Mouse (Mus musculus) MEL (cell line): ENCODE data around the gene Olfr1288. TPM values are rescaled to one million over a fixed set of nuclear protein-coding genes. Genes with fewer than 3 reads are reported as not detected.

ENCODE experiments used
- DNase-seq: peaks from one replicate; pipeline ENCODE4 v3.0.0; 2011; ENCODE audit warnings: low read depth, low spot score
- H3K27ac ChIP-seq: 2 replicates; pipeline ENCODE4 v1.5.1; 2012; ENCODE audit warnings: low read depth, mild to moderate bottlenecking, control low read depth, low read length, moderate library complexity; ENCODE audit not compliant: control insufficient read depth
- H3K27me3 ChIP-seq, 2 experiments: fragments of 150-350 bp in 1 of 2; sonication (generic) in 1 of 2; 2 replicates each; pipeline ENCODE4 v1.6.1; 2012; ENCODE audit warnings: low read length in 2 of 2, mild to moderate bottlenecking in 2 of 2, improper control_type of control experiment in 1 of 2, moderate library complexity in 1 of 2; ENCODE audit not compliant: insufficient read depth in 2 of 2, control insufficient read depth in 1 of 2
- H3K36me3 ChIP-seq, 2 experiments: 2 replicates each; pipeline ENCODE4 v1.6.1; 2012 to 2014; ENCODE audit warnings: low read length in 2 of 2, improper control_type of control experiment in 1 of 2, inconsistent platforms in 1 of 2, mild to moderate bottlenecking in 1 of 2; ENCODE audit not compliant: insufficient read depth in 2 of 2, control insufficient read depth in 1 of 2
- H3K4me1 ChIP-seq, 2 experiments: fragments of 150-350 bp in 1 of 2; sonication (generic) in 1 of 2; 2 replicates each; pipeline ENCODE4 v1.6.1; 2012; ENCODE audit warnings: low read length in 2 of 2, improper control_type of control experiment in 1 of 2, mild to moderate bottlenecking in 1 of 2; ENCODE audit not compliant: insufficient read depth in 2 of 2, control insufficient read depth in 1 of 2
- H3K4me3 ChIP-seq, 2 experiments: fragments of 150-350 bp in 1 of 2; sonication (generic) in 1 of 2; 2 replicates each; pipeline ENCODE4 v1.5.1; 2012; ENCODE audit warnings: low read depth in 2 of 2, low read length in 2 of 2, mild to moderate bottlenecking in 2 of 2, moderate library complexity in 2 of 2, control low read depth in 1 of 2, improper control_type of control experiment in 1 of 2; ENCODE audit not compliant: control insufficient read depth in 1 of 2, insufficient read depth in 1 of 2
- H3K79me2 ChIP-seq: 2 replicates; pipeline ENCODE4 v1.6.1; 2012; ENCODE audit warnings: mild to moderate bottlenecking, low read length, moderate library complexity; ENCODE audit not compliant: control insufficient read depth, poor library complexity, insufficient read depth
- H3K9ac ChIP-seq: 2 replicates; pipeline ENCODE4 v1.6.1; 2012; ENCODE audit warnings: low read depth, mild to moderate bottlenecking, control low read depth, low read length, moderate library complexity; ENCODE audit not compliant: control insufficient read depth, poor library complexity, severe bottlenecking
- H3K9me3 ChIP-seq: fragments of 150-350 bp; sonication (generic); replicated peaks from 2 replicates; pipeline ENCODE4 v1.6.1; 2012; ENCODE audit warnings: mild to moderate bottlenecking, low read length, improper control_type of control experiment, moderate library complexity; ENCODE audit not compliant: insufficient read depth
- CHD1 ChIP-seq: IDR thresholded peaks from 2 replicates; pipeline ENCODE4 v1.6.1; 2012; ENCODE audit warnings: low read depth, mild to moderate bottlenecking, inconsistent platforms, low read length, improper control_type of control experiment
- EP300 ChIP-seq, 2 experiments: IDR thresholded peaks; 2 replicates each; pipeline ENCODE4 v1.6.1; 2011; ENCODE audit warnings: improper control_type of control experiment in 2 of 2, low read length in 2 of 2, low read depth in 1 of 2, mild to moderate bottlenecking in 1 of 2
- GABPA ChIP-seq: IDR thresholded peaks from 2 replicates; pipeline ENCODE4 v1.6.1; 2012; ENCODE audit warnings: low read depth, mild to moderate bottlenecking, inconsistent platforms, low read length, improper control_type of control experiment, moderate library complexity
- MAX ChIP-seq: IDR thresholded peaks from 2 replicates; pipeline ENCODE4 v1.6.1; 2011; ENCODE audit warnings: low read length, improper control_type of control experiment
- MEF2A ChIP-seq: IDR thresholded peaks from 2 replicates; pipeline ENCODE4 v1.6.1; 2014; ENCODE audit warnings: low read depth, mild to moderate bottlenecking, inconsistent platforms, low read length, improper control_type of control experiment; ENCODE audit not compliant: poor library complexity, insufficient replicate concordance, severe bottlenecking; ENCODE audit errors: extremely low read depth
- MYC ChIP-seq: IDR thresholded peaks from 2 replicates; pipeline ENCODE4 v1.6.1; 2011; ENCODE audit warnings: low read depth, mild to moderate bottlenecking, low read length, improper control_type of control experiment, moderate library complexity
- POLR2AphosphoS2 ChIP-seq: IDR thresholded peaks from 2 replicates; pipeline ENCODE4 v1.6.1; 2011; ENCODE audit warnings: low read length, improper control_type of control experiment
- RAD21 ChIP-seq: IDR thresholded peaks from 2 replicates; pipeline ENCODE4 v1.6.1; 2011; ENCODE audit warnings: mild to moderate bottlenecking, low read depth, low read length, improper control_type of control experiment
- TAL1 ChIP-seq: IDR thresholded peaks from 2 replicates; pipeline ENCODE4 v1.6.1; 2012; ENCODE audit warnings: mild to moderate bottlenecking, inconsistent platforms, low read length, moderate library complexity, mixed read lengths
- TBP ChIP-seq: IDR thresholded peaks from 2 replicates; pipeline ENCODE4 v1.8.0; 2011; ENCODE audit warnings: low read depth, low read length, improper control_type of control experiment
- UBTF ChIP-seq: IDR thresholded peaks from 2 replicates; pipeline ENCODE4 v1.6.1; 2012; ENCODE audit warnings: low read depth, mild to moderate bottlenecking, inconsistent platforms, low read length, improper control_type of control experiment, moderate library complexity, borderline replicate concordance; ENCODE audit not compliant: insufficient read depth
- USF2 ChIP-seq, 2 experiments: IDR thresholded peaks; 2 replicates each; pipeline ENCODE4 v1.6.1; 2011 to 2012; ENCODE audit warnings: improper control_type of control experiment in 2 of 2, low read length in 2 of 2, borderline replicate concordance in 1 of 2, inconsistent platforms in 1 of 2, low read depth in 1 of 2, mild to moderate bottlenecking in 1 of 2; ENCODE audit not compliant: insufficient read depth in 1 of 2
- ZMIZ1 ChIP-seq: IDR thresholded peaks from 2 replicates; pipeline ENCODE4 v1.6.1; 2012; ENCODE audit warnings: low read depth, mild to moderate bottlenecking, inconsistent platforms, low read length, improper control_type of control experiment, moderate library complexity
- ZNF384 ChIP-seq: IDR thresholded peaks from 2 replicates; pipeline ENCODE4 v1.6.1; 2012; ENCODE audit warnings: low read depth, mild to moderate bottlenecking, inconsistent platforms, low read length, improper control_type of control experiment
- polyA plus RNA-seq, 2 experiments: library from polyadenylated mRNA; stranded (reverse) in 1 of 2; unstranded in 1 of 2; fragments of >175 nt in 1 of 2; fragments of >200 nt in 1 of 2; gene quantifications; 2 replicates each; pipeline versions ENCODE4 v1.2.1 to v1.2.4; 2012; ENCODE audit warnings: low replicate concordance in 2 of 2, low read depth in 1 of 2; ENCODE audit not compliant: insufficient read length in 2 of 2, insufficient read depth in 1 of 2, missing spikeins in 1 of 2
- total RNA-seq: library from RNA; depleted of rRNA; stranded (reverse); fragments of 300-350 nt; gene quantifications from 2 replicates; pipeline ENCODE4 v1.2.3, GENCODE M21; 2012; rRNA removed

The Olfr1288 gene
- total and polyA plus RNA-seq, 3 experiments, result not detected

- Histone ChIP-seq H3K27ac (no peak overlapping the region), H3K36me3 (no peaks in the 10 kb centered on the region), H3K9me3 (no peaks in the 10 kb centered on the region), H3K9ac (no peak overlapping the region), H3K79me2 (no peaks in the 10 kb centered on the region), H3K4me1 (no peaks in the 10 kb centered on the region), H3K27me3 (no peaks in the 10 kb centered on the region), H3K4me3 (no peak overlapping the region)
- no peak for DNase-seq
- TF ChIP-seq EP300 (IDR thresholded peaks at IDR 0.05; ENCODE audit: low read depth in 1 of 2, low read length in 2 of 2) (no peak), CHD1 (no peak), ZMIZ1 (no peak), MYC (no peak), TAL1 (no peak), TBP (no peak), POLR2AphosphoS2 (no peak), RAD21 (no peak), MEF2A (no peak), GABPA (no peak)
Observed at GRCm38 (mm10) chr2:111517451-111517850, 43.5 kb downstream of the Olfr1288 start.

- Histone ChIP-seq H3K79me2 (no peaks in the 10 kb centered on the region), H3K9ac (no peak within 1 kb of the TSS), H3K4me1 (no peaks in the 10 kb centered on the region), H3K36me3 (no peaks in the 10 kb centered on the region), H3K27ac (no peak within 1 kb of the TSS), H3K4me3 (no peak within 1 kb of the TSS), H3K9me3 (no peaks in the 10 kb centered on the region), H3K27me3 (no peaks in the 10 kb centered on the region)
- no peak for TF ChIP-seq ZNF384
- TF ChIP-seq USF2 (IDR thresholded peaks at IDR 0.05; ENCODE audit: borderline replicate concordance in 1 of 2, insufficient read depth in 1 of 2, low read depth in 1 of 2, low read length in 2 of 2), result no peak
- no peak for TF ChIP-seq CHD1
- no peak for TF ChIP-seq UBTF
- no peak for TF ChIP-seq MAX
- no peak for DNase-seq
Observed at GRCm38 (mm10) chr2:111524903-111525302, 51.0 kb downstream of the Olfr1288 start, which contains the start of gene Olfr1293-ps. TSS of gene Olfr1293-ps (plus strand) at chr2:111525203.

Other genes with a start within 250 kb of the Olfr1288 start
- gene 4930430A15Rik, start 244.5 kb upstream of the Olfr1288 start, total RNA-seq, result not detected in 2 replicates
- gene 4930430A15Rik, start 244.5 kb upstream of the Olfr1288 start, polyA plus RNA-seq, result not detected
- not detected in 2 replicates for gene Olfr1275, start 238.8 kb upstream of the Olfr1288 start, total RNA-seq
- not detected for gene Olfr1275, start 238.8 kb upstream of the Olfr1288 start, polyA plus RNA-seq
- not detected in 2 replicates for gene Olfr1276, start 219.6 kb upstream of the Olfr1288 start, total RNA-seq
- not detected for gene Olfr1276, start 219.6 kb upstream of the Olfr1288 start, polyA plus RNA-seq
- gene Olfr1277, start 200.0 kb upstream of the Olfr1288 start, total RNA-seq, result not detected in 2 replicates
- gene Olfr1277, start 200.0 kb upstream of the Olfr1288 start, polyA plus RNA-seq, result not detected
- gene Olfr1278, start 184.0 kb upstream of the Olfr1288 start, total RNA-seq, result not detected in 2 replicates
- gene Olfr1278, start 184.0 kb upstream of the Olfr1288 start, polyA plus RNA-seq, result not detected
- gene Olfr1279, start 173.5 kb upstream of the Olfr1288 start, total RNA-seq, result not detected in 2 replicates
- gene Olfr1279, start 173.5 kb upstream of the Olfr1288 start, polyA plus RNA-seq, result not detected
- gene Olfr1280, start 160.1 kb upstream of the Olfr1288 start, total RNA-seq, result not detected in 2 replicates
- gene Olfr1280, start 160.1 kb upstream of the Olfr1288 start, polyA plus RNA-seq, result not detected
- gene Olfr1281, start 147.6 kb upstream of the Olfr1288 start, total RNA-seq, result not detected in 2 replicates
- gene Olfr1281, start 147.6 kb upstream of the Olfr1288 start, polyA plus RNA-seq, result not detected
- gene Olfr1282, start 138.0 kb upstream of the Olfr1288 start, total RNA-seq, result not detected in 2 replicates
- not detected for gene Olfr1282, start 138.0 kb upstream of the Olfr1288 start, polyA plus RNA-seq
- not detected in 2 replicates for gene Olfr1283, start 107.3 kb upstream of the Olfr1288 start, total RNA-seq
- not detected for gene Olfr1283, start 107.3 kb upstream of the Olfr1288 start, polyA plus RNA-seq
- not detected in 2 replicates for gene Olfr1284, start 98.6 kb upstream of the Olfr1288 start, total RNA-seq
- not detected for gene Olfr1284, start 98.6 kb upstream of the Olfr1288 start, polyA plus RNA-seq
- not detected in 2 replicates for gene Olfr1286, start 51.0 kb upstream of the Olfr1288 start, total RNA-seq
- gene Olfr1286, start 51.0 kb upstream of the Olfr1288 start, polyA plus RNA-seq, result not detected
- not detected in 2 replicates for gene Olfr1287, start 25.0 kb upstream of the Olfr1288 start, total RNA-seq
- not detected for gene Olfr1287, start 25.0 kb upstream of the Olfr1288 start, polyA plus RNA-seq
- gene Olfr1289, start 6.7 kb downstream of the Olfr1288 start, total RNA-seq, result not detected in 2 replicates
- gene Olfr1289, start 6.7 kb downstream of the Olfr1288 start, polyA plus RNA-seq, result not detected
- gene Olfr1290, start 19.7 kb downstream of the Olfr1288 start, total RNA-seq, result not detected in 2 replicates
- not detected for gene Olfr1290, start 19.7 kb downstream of the Olfr1288 start, polyA plus RNA-seq
- gene Olfr1291-ps1, start 23.1 kb downstream of the Olfr1288 start, total RNA-seq, result not detected in 2 replicates
- not detected for gene Olfr1291-ps1, start 23.1 kb downstream of the Olfr1288 start, polyA plus RNA-seq
- not detected in 2 replicates for gene Olfr1293-ps, start 51.1 kb downstream of the Olfr1288 start, total RNA-seq
- not detected for gene Olfr1293-ps, start 51.1 kb downstream of the Olfr1288 start, polyA plus RNA-seq
- gene Olfr1294, start 66.2 kb downstream of the Olfr1288 start, total RNA-seq, result not detected in 2 replicates
- not detected for gene Olfr1294, start 66.2 kb downstream of the Olfr1288 start, polyA plus RNA-seq
- gene Olfr1295, start 95.6 kb downstream of the Olfr1288 start, total RNA-seq, result not detected in 2 replicates
- not detected for gene Olfr1295, start 95.6 kb downstream of the Olfr1288 start, polyA plus RNA-seq
- not detected in 2 replicates for gene Olfr1297, start 152.4 kb downstream of the Olfr1288 start, total RNA-seq
- not detected for gene Olfr1297, start 152.4 kb downstream of the Olfr1288 start, polyA plus RNA-seq
- gene Olfr1298, start 175.1 kb downstream of the Olfr1288 start, total RNA-seq, result not detected in 2 replicates
- gene Olfr1298, start 175.1 kb downstream of the Olfr1288 start, polyA plus RNA-seq, result not detected
- gene Olfr1299, start 187.3 kb downstream of the Olfr1288 start, total RNA-seq, result not detected in 2 replicates
- not detected for gene Olfr1299, start 187.3 kb downstream of the Olfr1288 start, polyA plus RNA-seq